Mouse (Mus musculus) Patski (cell line): ENCODE measurements around the gene Gast. TPM values are rescaled to one million over a fixed set of nuclear protein-coding genes. Genes with fewer than 3 reads are reported as not detected.

Experiments
- ATAC-seq: fragments of 100-300 bp; one replicate; pipeline ENCODE4 v1.8.0; 2021
- CTCF ChIA-PET: fragments of 350-600 bp; sonication (Branson Sonifier 250); formaldehyde crosslinking; loops from one replicate; lab custom pipeline; 2022; ENCODE audit warnings: inconsistent platforms; lab: Charles Lee
- POLR2A ChIA-PET: fragments of 350-600 bp; sonication (Branson Sonifier 250); formaldehyde crosslinking; loops from one replicate; lab custom pipeline; 2022; ENCODE audit warnings: antibody characterized with exemption, inconsistent platforms; lab: Charles Lee
- DNase-seq: peaks from one replicate; pipeline ENCODE4 v3.0.0-alpha.2; 2011; ENCODE audit warnings: low read depth, low spot score
- H3K27me3 ChIP-seq: fragments of 371-371 bp; one replicate; pipeline ENCODE4 v1.5.1; 2021
- CTCF ChIP-seq: fragments of 100-300 bp; IDR thresholded peaks from one replicate; pipeline ENCODE4 v1.5.1; 2021
- in situ Hi-C: fragments of 300-500 bp; cut with MboI; formaldehyde crosslinking; loops from 3 replicates; pipeline ENCODE4 v1.11.1; 2018; ENCODE audit warnings: low pct_unique_long_range_greater_than_20kb, mixed read lengths
- polyA plus RNA-seq: library from polyadenylated mRNA; unstranded; gene quantifications from one replicate; pipeline ENCODE4 v1.2.3, GENCODE M21; 2021

The Gast gene
- polyA plus RNA-seq, 1 experiment from 2014 or later: not detected

GRCm38 (mm10) chr11:100362209-100362978, 28.2 kb downstream of the Gast start:
- POLR2A ChIA-PET: no interaction called here
- no peak for DNase-seq
- peaks cover 5% of the 10 kb centered on the region for H3K27me3 ChIP-seq
- CTCF ChIA-PET: interaction anchor here (0.8 to 1.3 kb wide), 2 partner anchors 15 to 45 kb away, joined by 3 to 13 read pairs; no protein-coding TSS in a partner anchor
- ATAC-seq: no peak
- peak; percentile 90 for TF ChIP-seq CTCF
- in situ Hi-C loops: loop anchor here (5.0 to 10.0 kb wide), 2 partner anchors 45 to 192 kb away; no protein-coding TSS in a partner anchor

GRCm38 (mm10) chr11:100362979-100363562, 28.9 kb downstream of the Gast start:
- ATAC-seq: peak; percentile 51
- CTCF ChIA-PET: interaction anchor here (1.3 to 2.7 kb wide), 2 partner anchors 32 to 45 kb away, joined by 6 to 14 read pairs; partner anchors contain the start of gene Jup
- H3K27me3 ChIP-seq: peaks cover 5% of the 10 kb centered on the region
- TF ChIP-seq CTCF: peak; percentile 82
- in situ Hi-C loops: loop anchor here (5.0 to 10.0 kb wide), 2 partner anchors 44 to 192 kb away; no protein-coding TSS in a partner anchor
- no peak for DNase-seq
- POLR2A ChIA-PET: no interaction called here

DNA sequence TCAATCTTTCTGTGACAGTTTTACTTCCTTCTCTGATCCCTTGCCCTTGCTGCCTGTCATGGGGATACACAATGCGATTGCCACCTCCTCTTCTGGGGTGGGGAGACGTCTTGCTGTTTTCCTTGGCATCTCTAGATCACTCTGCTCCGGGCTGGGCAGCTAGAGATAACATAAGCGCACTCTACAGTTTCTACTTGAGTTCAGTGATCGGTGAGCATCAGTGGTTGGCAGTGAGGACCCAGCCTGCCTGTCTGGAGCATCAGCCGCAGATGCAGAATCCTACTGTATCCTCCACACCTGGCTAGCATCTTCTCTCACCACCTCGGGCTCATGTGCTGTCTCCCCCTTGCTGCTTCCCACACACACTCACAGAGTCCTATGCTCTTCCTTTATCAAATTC, 34.9 kb downstream of the Gast start:
- in situ Hi-C loops: loop anchor here (10.0 kb wide), 1 partner anchor 186 kb away; no protein-coding TSS in a partner anchor
- DNase-seq (no peak), ATAC-seq (no peak)
- no peaks in the 10 kb centered on the region for H3K27me3 ChIP-seq
- ChIA-PET POLR2A (interaction anchor here (0.7 to 1.6 kb wide), 2 partner anchors 28 to 198 kb away, joined by 4 read pairs; partner anchors contain the start of gene Jup), CTCF (interaction anchor here (0.9 kb wide), 1 partner anchor 28 kb away, joined by 3 read pairs; no protein-coding TSS in a partner anchor)
- no peak for TF ChIP-seq CTCF

GRCm38 (mm10) chr11:100369822-100370221, 35.6 kb downstream of the Gast start:
- ATAC-seq (no peak), DNase-seq (no peak)
- in situ Hi-C loops: loop anchor here (10.0 kb wide), 1 partner anchor 185 kb away; no protein-coding TSS in a partner anchor
- H3K27me3 ChIP-seq: no peaks in the 10 kb centered on the region
- POLR2A ChIA-PET: no interaction called here
- CTCF ChIA-PET: interaction anchor here (0.8 kb wide), 1 partner anchor 15 kb away, joined by 4 read pairs; no protein-coding TSS in a partner anchor
- no peak for TF ChIP-seq CTCF

- no peaks in the 10 kb centered on the region for H3K27me3 ChIP-seq
- in situ Hi-C loops: no loop called here
- no peak for ATAC-seq
- TF ChIP-seq CTCF: no peak
- ChIA-PET POLR2A (no interaction called here), CTCF (no interaction called here)
- DNase-seq: no peak
These were observed 37.9 kb downstream of the Gast start for GRCm38 (mm10) chr11:100371981-100372558.

DNA sequence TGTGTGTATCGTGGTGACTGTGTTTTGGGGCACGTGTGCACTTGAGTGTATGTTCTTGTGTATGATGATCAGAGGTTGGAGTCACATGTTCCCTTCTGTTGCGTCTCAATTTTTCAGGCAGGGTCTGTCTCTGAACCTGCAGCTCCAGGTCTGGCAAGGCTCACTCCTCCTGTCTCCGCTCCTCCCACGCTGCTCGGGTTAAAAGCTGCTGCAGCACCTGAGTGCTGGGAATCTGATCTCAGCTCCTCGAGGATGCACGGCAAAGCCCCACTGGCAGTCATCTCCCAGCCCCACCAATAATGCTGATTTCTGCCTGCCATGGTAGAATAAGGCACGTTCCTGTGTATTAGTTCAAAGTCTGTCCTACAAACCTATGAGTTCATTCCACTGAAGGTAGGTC, 40.9 kb downstream of the Gast start:
- H3K27me3 ChIP-seq: no peaks in the 10 kb centered on the region
- no peak for ATAC-seq
- no peak for DNase-seq
- in situ Hi-C loops: no loop called here
- ChIA-PET POLR2A (no interaction called here), CTCF (no interaction called here)
- TF ChIP-seq CTCF: no peak

DNA sequence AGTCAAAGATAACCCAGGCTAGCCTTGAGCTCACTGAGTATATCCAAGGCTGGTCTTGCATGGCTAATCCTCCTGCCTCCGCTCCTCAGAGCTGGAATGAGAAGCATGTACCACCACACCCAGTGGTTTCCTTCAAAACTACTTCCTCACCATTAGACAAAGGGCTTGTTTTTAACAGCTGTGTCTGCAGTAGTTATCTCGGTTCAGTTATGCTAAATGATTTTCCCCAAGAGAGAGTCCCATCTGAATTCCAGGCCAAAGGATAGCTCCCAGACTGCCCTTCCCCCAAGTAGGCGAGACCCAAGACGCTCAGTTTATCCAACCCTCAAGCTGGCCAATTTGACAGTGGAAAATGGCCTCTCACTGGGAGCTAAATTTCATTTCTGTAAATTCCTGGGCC, 41.8 kb downstream of the Gast start:
- no peak for DNase-seq
- TF ChIP-seq CTCF: no peak
- no peaks in the 10 kb centered on the region for H3K27me3 ChIP-seq
- POLR2A ChIA-PET: no interaction called here
- in situ Hi-C loops: no loop called here
- no peak for ATAC-seq
- CTCF ChIA-PET: no interaction called here

GRCm38 (mm10) chr11:100376746-100377389, 42.7 kb downstream of the Gast start:
- ATAC-seq: no peak
- in situ Hi-C loops: no loop called here

DNA sequence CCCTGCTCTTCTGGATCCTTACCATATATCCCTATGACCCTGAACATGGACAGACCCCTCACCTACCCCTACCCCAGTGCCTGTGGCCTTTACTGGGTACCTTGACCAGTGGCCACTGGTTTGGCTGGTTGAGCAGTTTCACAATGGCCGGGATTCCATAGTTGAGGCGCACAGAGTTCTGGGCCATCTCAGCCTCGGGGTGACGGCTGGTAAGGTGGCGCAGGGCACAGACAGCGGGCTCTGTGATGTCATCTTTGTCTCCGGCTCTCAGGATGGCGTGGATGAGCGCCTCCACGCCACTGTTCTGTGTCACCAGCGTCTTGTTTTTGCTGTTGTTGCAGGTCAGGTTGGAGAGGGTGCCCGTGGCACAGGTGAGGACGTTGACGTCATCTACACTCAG, 43.8 kb downstream of the Gast start:
- ChIA-PET POLR2A (no interaction called here), CTCF (interaction anchor here (1.1 kb wide), 1 partner anchor 16 kb away, joined by 3 read pairs; no protein-coding TSS in a partner anchor)
- in situ Hi-C loops: no loop called here
- no peaks in the 10 kb centered on the region for H3K27me3 ChIP-seq
- no peak for TF ChIP-seq CTCF
- ATAC-seq: no peak
- no peak for DNase-seq

More at GRCm38 (mm10) chr11:100376746-100377389, 42.7 kb downstream of the Gast start:
- CTCF ChIA-PET: interaction anchor here (1.1 kb wide), 1 partner anchor 15 kb away, joined by 3 read pairs; no protein-coding TSS in a partner anchor
- no peak for TF ChIP-seq CTCF
- DNase-seq: no peak
- POLR2A ChIA-PET: no interaction called here
- no peaks in the 10 kb centered on the region for H3K27me3 ChIP-seq

DNA sequence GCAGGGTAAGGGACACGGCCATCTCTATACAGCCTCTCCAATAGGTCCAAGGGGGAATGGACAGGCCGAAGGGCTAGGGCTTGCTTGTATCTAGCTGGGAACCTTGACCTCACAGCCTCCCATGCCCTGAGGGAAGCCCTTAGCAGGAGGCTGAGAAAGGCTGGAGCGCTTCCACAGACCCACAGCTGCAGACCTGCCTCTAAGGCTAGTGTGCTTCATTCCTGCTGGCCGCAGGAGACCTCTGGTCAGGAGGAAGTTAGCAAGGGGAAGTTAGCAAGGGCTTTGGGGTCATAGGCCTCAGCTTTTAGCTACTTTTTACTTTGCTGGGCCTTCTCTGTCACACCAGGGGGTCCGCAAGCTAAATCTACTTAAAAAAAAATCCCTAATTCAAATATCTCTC, 44.2 kb downstream of the Gast start:
- ATAC-seq (no peak), DNase-seq (no peak)
- CTCF ChIA-PET: no interaction called here
- no peaks in the 10 kb centered on the region for H3K27me3 ChIP-seq
- POLR2A ChIA-PET: no interaction called here
- TF ChIP-seq CTCF: no peak
- in situ Hi-C loops: no loop called here
